Mouse (Mus musculus): ENCODE measurements around the gene Olfr724. TPM values are rescaled to one million over a fixed set of nuclear protein-coding genes. Genes with fewer than 3 reads are reported as not detected.
"Not testable (repeated sequence)": the region's sequence is repeated elsewhere in the genome, so short reads cannot be mapped to it uniquely, and the experiment has no call there.

The Olfr724 gene
- polyA plus RNA-seq (2015; fragmentation: Nextera tagmentation; extraction: Ambion mirVana): not detected in 2 replicates

DNA sequence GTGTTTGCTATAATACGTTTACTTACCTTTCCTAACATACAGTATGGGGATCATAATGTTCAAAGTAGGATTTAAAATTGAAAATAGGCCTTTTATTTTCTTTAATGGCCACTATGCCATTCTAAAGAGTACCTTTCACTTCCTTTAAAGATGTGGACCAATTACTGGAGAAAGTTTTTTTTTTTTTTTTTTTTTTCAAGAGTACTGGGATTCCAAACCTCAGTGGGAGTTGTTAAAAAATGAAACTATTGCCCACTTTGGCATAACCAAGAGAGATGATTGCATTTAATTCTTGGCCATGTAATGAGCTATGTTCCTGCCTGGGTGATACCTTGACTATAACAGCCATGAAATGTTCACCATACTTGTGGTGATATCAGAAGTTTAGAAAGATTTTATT lies at the start of gene Olfr724:
Gene Olfr724 (minus strand): TSS at position 101 of the 400 bp plus-strand sequence.
- H3K9ac ChIP-seq; ATAC-seq (ENCODE audit: borderline replicate concordance, extremely low read depth, low FRiP score, low TSS enrichment); H3K9me3 ChIP-seq; H3K36me3 ChIP-seq; H3K4me3 ChIP-seq; H3K4me2 ChIP-seq; H3K4me1 ChIP-seq; H3K27ac ChIP-seq; H3K27me3 ChIP-seq: not testable (repeated sequence)
- 60% methylated on average over 1 of the region's 1 CpGs for WGBS

DNA sequence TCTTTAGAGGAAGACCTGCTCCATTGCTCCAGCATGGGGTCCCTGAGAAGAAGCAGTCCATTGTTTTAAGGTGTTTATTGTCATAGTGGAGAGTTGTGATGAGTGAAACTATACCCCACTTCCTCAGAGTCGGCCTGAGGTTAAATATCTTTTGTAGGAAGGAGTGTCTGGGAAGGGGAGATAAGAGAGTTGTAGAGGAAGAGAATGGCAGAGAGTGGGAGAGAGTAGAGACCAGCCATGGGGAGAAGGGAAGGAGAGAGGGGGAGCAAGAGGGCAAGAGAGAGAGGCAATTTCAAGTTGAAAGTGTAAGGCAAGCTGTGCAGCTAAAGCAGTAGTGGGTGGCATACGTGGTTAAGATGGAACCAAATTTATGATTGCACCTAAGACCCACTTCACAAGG lies 7.2 kb downstream of the Olfr724 start:
- H3K4me1 ChIP-seq: no peaks in the 10 kb centered on the region
- H3K27me3 ChIP-seq: no peaks in the 10 kb centered on the region
- 38% methylated on average over 2 of the region's 2 CpGs for WGBS
- ATAC-seq (ENCODE audit: borderline replicate concordance, extremely low read depth, low FRiP score, low TSS enrichment): no peak
- no peaks in the 10 kb centered on the region for H3K9me3 ChIP-seq
- H3K4me3 ChIP-seq: no peak overlapping the region
- H3K36me3 ChIP-seq: no peaks in the 10 kb centered on the region
- H3K9ac ChIP-seq: no peak overlapping the region
- no peak overlapping the region for H3K4me2 ChIP-seq
- H3K27ac ChIP-seq: no peak overlapping the region

DNA sequence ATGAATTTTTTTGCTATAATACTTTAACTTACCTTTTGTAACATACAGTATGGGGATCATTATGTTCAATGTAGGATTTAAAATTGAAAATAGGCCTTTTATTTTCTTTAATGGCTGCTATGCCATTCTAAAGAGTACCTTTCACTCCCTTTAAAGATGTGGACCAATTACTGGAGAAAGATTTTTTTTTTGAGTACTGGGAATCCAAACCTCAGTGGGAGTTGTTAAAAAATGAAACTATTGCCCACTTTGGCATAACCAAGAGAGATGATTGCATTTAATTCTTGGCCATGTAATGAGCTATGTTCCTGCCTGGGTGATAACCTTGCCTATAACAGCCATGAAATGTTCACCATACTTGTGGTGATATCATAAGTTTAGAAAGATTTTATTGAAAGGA lies 31.4 kb downstream of the Olfr724 start, which contains the start of gene Olfr723:
Gene Olfr723 (minus strand): TSS at position 101 of the 400 bp plus-strand sequence.
- not testable (repeated sequence) for H3K9me3 ChIP-seq; H3K36me3 ChIP-seq; H3K27me3 ChIP-seq; ATAC-seq (ENCODE audit: borderline replicate concordance, extremely low read depth, low FRiP score, low TSS enrichment); H3K9ac ChIP-seq; H3K4me2 ChIP-seq; H3K4me3 ChIP-seq; H3K27ac ChIP-seq; H3K4me1 ChIP-seq

Other genes starting within 250 kb of the Olfr724 start
- gene Armh4, start 179.9 kb downstream of the Olfr724 start, polyA plus RNA-seq (2015; fragmentation: Nextera tagmentation; extraction: Ambion mirVana): 11.1 TPM in 2 replicates
- not detected in 2 replicates for gene Olfr722, start 61.3 kb downstream of the Olfr724 start, polyA plus RNA-seq (2015; fragmentation: Nextera tagmentation; extraction: Ambion mirVana)
- gene Olfr723, start 31.5 kb downstream of the Olfr724 start, polyA plus RNA-seq (2015; fragmentation: Nextera tagmentation; extraction: Ambion mirVana): not detected in 2 replicates
- not detected in 2 replicates for gene Olfr725, start 77.1 kb upstream of the Olfr724 start, polyA plus RNA-seq (2015; fragmentation: Nextera tagmentation; extraction: Ambion mirVana)
- not detected in 2 replicates for gene Olfr726, start 127.7 kb upstream of the Olfr724 start, polyA plus RNA-seq (2015; fragmentation: Nextera tagmentation; extraction: Ambion mirVana)
- not detected in 2 replicates for gene Olfr727, start 159.9 kb upstream of the Olfr724 start, polyA plus RNA-seq (2015; fragmentation: Nextera tagmentation; extraction: Ambion mirVana)
- not detected in 2 replicates for gene Olfr728, start 179.4 kb upstream of the Olfr724 start, polyA plus RNA-seq (2015; fragmentation: Nextera tagmentation; extraction: Ambion mirVana)
- gene Olfr729, start 189.6 kb upstream of the Olfr724 start, polyA plus RNA-seq (2015; fragmentation: Nextera tagmentation; extraction: Ambion mirVana): not detected in 2 replicates
- not detected in 2 replicates for gene Olfr730, start 224.9 kb upstream of the Olfr724 start, polyA plus RNA-seq (2015; fragmentation: Nextera tagmentation; extraction: Ambion mirVana)